ENCODE assay signal across 9 mouse cellular contexts in the genomic region with DNA sequence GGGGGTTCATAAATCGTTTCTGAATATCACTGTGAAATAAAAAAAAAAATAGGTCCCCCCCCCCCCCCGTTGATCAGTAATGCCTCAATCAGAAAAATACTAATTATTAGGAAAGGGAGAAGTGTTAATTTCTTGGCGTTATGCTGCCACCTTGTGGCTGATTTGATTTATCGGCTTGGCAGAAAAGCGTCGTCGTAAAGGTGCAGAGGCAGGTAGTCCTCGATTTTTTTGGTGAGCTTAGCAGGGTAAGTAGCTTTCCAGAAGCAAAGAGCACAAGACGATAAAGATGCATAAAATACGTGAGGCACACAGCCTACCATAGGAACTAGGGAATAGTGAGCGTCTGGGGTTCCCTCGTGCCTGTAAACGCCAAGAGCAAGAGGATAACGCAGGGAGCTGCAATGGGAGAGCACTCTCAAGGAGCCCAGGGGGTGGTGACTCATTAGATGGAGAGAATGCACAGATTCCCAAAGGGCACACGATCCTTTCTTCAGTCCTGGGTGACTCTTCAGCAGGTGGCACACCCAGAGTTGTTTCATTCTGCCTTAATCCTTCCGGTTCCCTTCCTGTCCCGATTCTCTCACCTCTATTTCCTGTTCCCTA. TPM values are rescaled to one million over a fixed set of nuclear protein-coding genes. Genes with fewer than 3 reads are reported as not detected.
A peak's percentile ranks its signal among the peaks of the same experiment; 100 is the strongest.
DNase-seq lines count a peak whose midpoint lies in the region; ATAC-seq lines count a peak whose summit lies in the region.
"Had no signal": no experiment of that assay in that cellular context is flagged by ENCODE, and none has a peak within 500 bp of the region (broad histone marks: within the 10 kb centered on the region; RNA-seq: fewer than 3 reads in every experiment).

No protein-coding gene starts in this region.

- peaks cover 12% of the 10 kb centered on the region for H3K27me3 ChIP-seq in heart, embryonic 13.5 days (replicated peaks)
- H3K27me3 ChIP-seq in neural tube, embryonic 15.5 days (replicated peaks) = peaks cover 55% of the 10 kb centered on the region

- H3K27ac ChIP-seq in heart, embryonic 13.5 days (replicated peaks) = no peak overlapping the region
- H3K27ac ChIP-seq in neural tube, embryonic 15.5 days (replicated peaks) = no peak overlapping the region

- no peaks in the 10 kb centered on the region for H3K36me3 ChIP-seq in heart, embryonic 13.5 days
- no peaks in the 10 kb centered on the region for H3K36me3 ChIP-seq in neural tube, embryonic 15.5 days

- 13% methylated on average over 17 of the region's 17 CpGs for WGBS in heart, embryonic 13.5 days
- 13% methylated on average over 17 of the region's 17 CpGs for WGBS in neural tube, embryonic 15.5 days

- ATAC-seq in heart, embryonic 13.5 days (ENCODE audit: extremely low read depth, insufficient number of reproducible peaks, low FRiP score, low TSS enrichment) = no peak
- ATAC-seq in neural tube, embryonic 15.5 days (ENCODE audit: low FRiP score) = no peak; the same call in 1 of the 2 replicates
- no peak for ATAC-seq in erythroid progenitor cell, adult 5-6 weeks (replicated peaks; ENCODE audit: low FRiP score, poor library complexity, severe bottlenecking)

- peaks cover 4% of the 10 kb centered on the region for H3K4me1 ChIP-seq in heart, embryonic 13.5 days
- H3K4me1 ChIP-seq in neural tube, embryonic 15.5 days = peaks cover 4% of the 10 kb centered on the region; the same call in 1 of the 2 replicates

- no peaks in the 10 kb centered on the region for H3K9me3 ChIP-seq in heart, embryonic 13.5 days
- no peaks in the 10 kb centered on the region for H3K9me3 ChIP-seq in neural tube, embryonic 15.5 days (replicated peaks)

- H3K9ac ChIP-seq in heart, embryonic 13.5 days = peak overlapping the region; percentile 25; the same call in 1 of the 2 replicates
- H3K9ac ChIP-seq in neural tube, embryonic 15.5 days (replicated peaks) = no peak overlapping the region

- peak; percentile 48 for DNase-seq in CD4-positive helper T cell, adult 2 months (ENCODE audit: low read depth, low spot score)
- peak; percentile 53 for DNase-seq in R1 (ENCODE audit: low read depth, low spot score)
- peak; percentile 78 to 86 for DNase-seq in cerebellum, postnatal 36 days
- peak; percentile 61 for DNase-seq in kidney, postnatal 14 days
- peak; percentile 16 to 43 for DNase-seq in lung, adult 18-20 months

- peak overlapping the region; percentile 61 for H3K4me2 ChIP-seq in heart, embryonic 13.5 days
- peak overlapping the region; percentile 52 for H3K4me2 ChIP-seq in neural tube, embryonic 15.5 days

- peak overlapping the region; percentile 25 for H3K4me3 ChIP-seq in heart, embryonic 13.5 days
- peak overlapping the region; percentile 25 for H3K4me3 ChIP-seq in neural tube, embryonic 15.5 days (replicated peaks)

RNA-seq across cellular contexts. Expression of a gene that starts 3.8 kb away (rescaled TPM):
- not detected in 2 replicates for polyA plus RNA-seq in heart, embryonic 13.5 days (2015; fragmentation: Nextera tagmentation; extraction: Ambion mirVana)
- polyA plus RNA-seq in neural tube, embryonic 15.5 days (2015; fragmentation: Nextera tagmentation; extraction: Ambion mirVana) = not detected in 2 replicates
- not detected in 2 replicates for total RNA-seq in erythroid progenitor cell, adult 5-6 weeks (2015; ENCODE audit: low replicate concordance)
- not detected in 2 replicates for total RNA-seq in erythroid progenitor cell, adult 5-6 weeks (2017; ENCODE audit: low replicate concordance)
- total RNA-seq: gastrocnemius, postnatal 4 days had no signal

RNA-seq across cellular contexts. Expression of a gene that starts 49.9 kb away (rescaled TPM):
- 18.3 and 19.2 TPM in 2 replicates for polyA plus RNA-seq in heart, embryonic 13.5 days (2015; fragmentation: Nextera tagmentation; extraction: Ambion mirVana)
- polyA plus RNA-seq in neural tube, embryonic 15.5 days (2015; fragmentation: Nextera tagmentation; extraction: Ambion mirVana) = 19.5 and 23.2 TPM in 2 replicates
- total RNA-seq in erythroid progenitor cell, adult 5-6 weeks (2015; ENCODE audit: low replicate concordance) = 86.1 and 90.5 TPM in 2 replicates
- total RNA-seq in erythroid progenitor cell, adult 5-6 weeks (2017; ENCODE audit: low replicate concordance) = 99.1 and 105 TPM in 2 replicates

RNA-seq across cellular contexts. Expression of a gene that starts 50.1 kb away (rescaled TPM):
- 96.7 and 115 TPM in 2 replicates for polyA plus RNA-seq in heart, embryonic 13.5 days (2015; fragmentation: Nextera tagmentation; extraction: Ambion mirVana)
- 106 and 110 TPM in 2 replicates for polyA plus RNA-seq in neural tube, embryonic 15.5 days (2015; fragmentation: Nextera tagmentation; extraction: Ambion mirVana)
- total RNA-seq in erythroid progenitor cell, adult 5-6 weeks (2015; ENCODE audit: low replicate concordance) = 91.4 and 105 TPM in 2 replicates
- total RNA-seq in erythroid progenitor cell, adult 5-6 weeks (2017; ENCODE audit: low replicate concordance) = 118 and 144 TPM in 2 replicates

Comparison
In these comparisons a context has a peak if more than half of its experiments do, and no peak if none do; other contexts are left out.
1. DNase-seq: peak in every context shown above with its lines; median percentile 82 in cerebellum, postnatal 36 days; 61 in kidney, postnatal 14 days; 53 in R1; 48 in CD4-positive helper T cell, adult 2 months; 30 in lung, adult 18-20 months.